Mouse (Mus musculus): ENCODE results near the gene 1700010I14Rik. TPM values are rescaled to one million over a fixed set of nuclear protein-coding genes. Genes with fewer than 3 reads are reported as not detected.
A peak's percentile ranks its signal among the peaks of the same experiment; 100 is the strongest.

1700010I14Rik gene
- polyA plus RNA-seq, 1 experiment = 0.59 TPM

- no peak overlapping the region for H3K27ac ChIP-seq (ENCODE audit: insufficient read depth, low read depth, low read length)
- no peak for TF ChIP-seq POLR2A (IDR thresholded peaks at IDR 0.05; ENCODE audit: low read depth, low read length)
- TF ChIP-seq CTCF (conservative IDR thresholded peaks at IDR 0.05; ENCODE audit: insufficient read depth, insufficient read length, low read depth, low read length) = no peak
- H3K27me3 ChIP-seq (replicated peaks; ENCODE audit: control insufficient read depth, insufficient read depth, low read length) = no peaks in the 10 kb centered on the region
- H3K4me1 ChIP-seq (ENCODE audit: control insufficient read depth, insufficient read depth, low read length) = no peaks in the 10 kb centered on the region
- DNase-seq = no peak
- no peaks in the 10 kb centered on the region for H3K36me3 ChIP-seq (ENCODE audit: control insufficient read depth, insufficient read depth, low read length)
- H3K4me3 ChIP-seq (ENCODE audit: insufficient read depth, low read depth, low read length) = no peak overlapping the region
- 90% methylated on average over 4 of the region's 4 CpGs for WGBS
Observed at GRCm38 (mm10) chr17:9004516-9004915, 16.4 kb downstream of the 1700010I14Rik start.

GRCm38 (mm10) chr17:9023198-9023942, 35.2 kb downstream of the 1700010I14Rik start:
- WGBS = 40% methylated on average over 14 of the region's 14 CpGs
- Histone ChIP-seq H3K27ac (ENCODE audit: insufficient read depth, low read depth, low read length) (no peak overlapping the region), H3K27me3 (replicated peaks; ENCODE audit: control insufficient read depth, insufficient read depth, low read length) (no peaks in the 10 kb centered on the region), H3K4me1 (ENCODE audit: control insufficient read depth, insufficient read depth, low read length) (no peaks in the 10 kb centered on the region), H3K36me3 (ENCODE audit: control insufficient read depth, insufficient read depth, low read length) (no peaks in the 10 kb centered on the region), H3K4me3 (ENCODE audit: insufficient read depth, low read depth, low read length) (no peak overlapping the region)
- TF ChIP-seq CTCF (conservative IDR thresholded peaks at IDR 0.05; ENCODE audit: insufficient read depth, insufficient read length, low read depth, low read length) = no peak
- no peak for TF ChIP-seq POLR2A (IDR thresholded peaks at IDR 0.05; ENCODE audit: low read depth, low read length)
- no peak for DNase-seq

GRCm38 (mm10) chr17:9030181-9030580, 42.0 kb downstream of the 1700010I14Rik start:
- no peak for DNase-seq
- Histone ChIP-seq H3K4me3 (ENCODE audit: insufficient read depth, low read depth, low read length) (no peak overlapping the region), H3K4me1 (ENCODE audit: control insufficient read depth, insufficient read depth, low read length) (no peaks in the 10 kb centered on the region), H3K27me3 (replicated peaks; ENCODE audit: control insufficient read depth, insufficient read depth, low read length) (no peaks in the 10 kb centered on the region; the same call in 1 of the 2 replicates), H3K27ac (ENCODE audit: insufficient read depth, low read depth, low read length) (no peak overlapping the region), H3K36me3 (ENCODE audit: control insufficient read depth, insufficient read depth, low read length) (no peaks in the 10 kb centered on the region)
- TF ChIP-seq POLR2A (IDR thresholded peaks at IDR 0.05; ENCODE audit: low read depth, low read length) = no peak
- no peak for TF ChIP-seq CTCF (conservative IDR thresholded peaks at IDR 0.05; ENCODE audit: insufficient read depth, insufficient read length, low read depth, low read length)
- 70% methylated on average over 5 of the region's 5 CpGs for WGBS

- TF ChIP-seq POLR2A (IDR thresholded peaks at IDR 0.05; ENCODE audit: low read depth, low read length) (no peak), CTCF (conservative IDR thresholded peaks at IDR 0.05; ENCODE audit: insufficient read depth, insufficient read length, low read depth, low read length) (peak; percentile 88)
- no peaks in the 10 kb centered on the region for H3K4me1 ChIP-seq (ENCODE audit: control insufficient read depth, insufficient read depth, low read length)
- no peak overlapping the region for H3K4me3 ChIP-seq (ENCODE audit: insufficient read depth, low read depth, low read length)
- 13% methylated on average over 24 of the region's 24 CpGs for WGBS
- no peaks in the 10 kb centered on the region for H3K36me3 ChIP-seq (ENCODE audit: control insufficient read depth, insufficient read depth, low read length)
- H3K27ac ChIP-seq (ENCODE audit: insufficient read depth, low read depth, low read length) = no peak overlapping the region
- H3K27me3 ChIP-seq (replicated peaks; ENCODE audit: control insufficient read depth, insufficient read depth, low read length) = no peaks in the 10 kb centered on the region; the same call in 1 of the 2 replicates
- DNase-seq = peak; percentile 62
Observed at GRCm38 (mm10) chr17:9031241-9032141, 43.4 kb downstream of the 1700010I14Rik start.

- DNase-seq = no peak
- Histone ChIP-seq H3K27me3 (replicated peaks; ENCODE audit: control insufficient read depth, insufficient read depth, low read length) (no peaks in the 10 kb centered on the region; the same call in 1 of the 2 replicates), H3K36me3 (ENCODE audit: control insufficient read depth, insufficient read depth, low read length) (no peaks in the 10 kb centered on the region), H3K27ac (ENCODE audit: insufficient read depth, low read depth, low read length) (no peak overlapping the region), H3K4me1 (ENCODE audit: control insufficient read depth, insufficient read depth, low read length) (no peaks in the 10 kb centered on the region), H3K4me3 (ENCODE audit: insufficient read depth, low read depth, low read length) (no peak overlapping the region)
- TF ChIP-seq POLR2A (IDR thresholded peaks at IDR 0.05; ENCODE audit: low read depth, low read length) = no peak
- no peak for TF ChIP-seq CTCF (conservative IDR thresholded peaks at IDR 0.05; ENCODE audit: insufficient read depth, insufficient read length, low read depth, low read length)
- 77% methylated on average over 6 of the region's 6 CpGs for WGBS
Observed at GRCm38 (mm10) chr17:9032362-9033044, 44.4 kb downstream of the 1700010I14Rik start.

- H3K27ac ChIP-seq (ENCODE audit: insufficient read depth, low read depth, low read length) = no peak overlapping the region
- 69% methylated on average over 5 of the region's 5 CpGs for WGBS
- H3K4me3 ChIP-seq (ENCODE audit: insufficient read depth, low read depth, low read length) = no peak overlapping the region
- TF ChIP-seq CTCF (conservative IDR thresholded peaks at IDR 0.05; ENCODE audit: insufficient read depth, insufficient read length, low read depth, low read length) (no peak), POLR2A (IDR thresholded peaks at IDR 0.05; ENCODE audit: low read depth, low read length) (no peak)
- H3K36me3 ChIP-seq (ENCODE audit: control insufficient read depth, insufficient read depth, low read length) = no peaks in the 10 kb centered on the region
- H3K4me1 ChIP-seq (ENCODE audit: control insufficient read depth, insufficient read depth, low read length) = no peaks in the 10 kb centered on the region
- H3K27me3 ChIP-seq (replicated peaks; ENCODE audit: control insufficient read depth, insufficient read depth, low read length) = no peaks in the 10 kb centered on the region; the same call in 1 of the 2 replicates
- no peak for DNase-seq
Observed at GRCm38 (mm10) chr17:9033511-9033910, 45.4 kb downstream of the 1700010I14Rik start.
